Mouse (Mus musculus) forebrain, embryonic 10.5 days (tissue): Measurements from ENCODE around the gene Naa16. TPM values are rescaled to one million over a fixed set of nuclear protein-coding genes. Genes with fewer than 3 reads are reported as not detected.

ENCODE experiments used
- DNase-seq: peaks from one replicate; pipeline ENCODE4 v3.0.0-alpha.2; 2017; ENCODE audit warnings: low spot score; ENCODE audit errors: extremely low spot score
- H3K27ac ChIP-seq: fragments of 300-500 bp; sonication (generic); 2 replicates; pipeline ENCODE4 v1.5.1; 2016; ENCODE audit warnings: mild to moderate bottlenecking
- H3K27me3 ChIP-seq: fragments of 300-500 bp; sonication (generic); 2 replicates; pipeline ENCODE4 v1.6.1; 2016; ENCODE audit warnings: mild to moderate bottlenecking; ENCODE audit not compliant: poor library complexity, severe bottlenecking
- H3K36me3 ChIP-seq: fragments of 300-500 bp; sonication (generic); replicated peaks from 2 replicates; pipeline ENCODE4 v1.6.1; 2016; ENCODE audit warnings: mild to moderate bottlenecking, moderate library complexity
- H3K4me1 ChIP-seq: fragments of 300-500 bp; sonication (generic); 2 replicates; pipeline ENCODE4 v1.6.1; 2016
- H3K4me3 ChIP-seq: fragments of 300-500 bp; sonication (generic); 2 replicates; pipeline ENCODE4 v1.5.1; 2016; ENCODE audit warnings: mild to moderate bottlenecking, moderate library complexity
- H3K9me3 ChIP-seq: fragments of 300-500 bp; sonication (generic); 2 replicates; pipeline ENCODE4 v1.6.1; 2016; ENCODE audit warnings: mild to moderate bottlenecking, moderate library complexity
- whole genome bisulfite sequencing: fragments of 180-500 bp; shearing (Covaris S2); methylation state at CpG from one replicate; pipeline ENCODE4 v1.1.7; 2016; 5-methylcytosine and 5-hydroxymethylcytosine counted together
- polyA plus RNA-seq: library from polyadenylated mRNA; unstranded; fragments of >200 nt; fragmentation: Nextera tagmentation; extraction: Ambion mirVana; gene quantifications from 2 replicates; pipeline ENCODE4 v1.2.1, GENCODE M21; 2016

The Naa16 gene
- polyA plus RNA-seq, 1 experiment from 2014 or later = 51.8 TPM

- WGBS = 84% methylated on average over 2 of the region's 2 CpGs
- no peak for DNase-seq
- H3K27me3 ChIP-seq = peaks cover 62% of the 10 kb centered on the region
These were observed 87.4 kb downstream of the Naa16 start for GRCm38 (mm10) chr14:79303150-79303549.

GRCm38 (mm10) chr14:79301466-79301875, 89.1 kb downstream of the Naa16 start, which contains the start of gene Rgcc:
Rgcc (minus strand) TSS chr14:79301645.
- Histone ChIP-seq H3K36me3 (peaks cover 12% of the 10 kb centered on the region; the same call in 1 of the 2 replicates), H3K4me3 (peak within 1 kb of the TSS; percentile 67), H3K4me1 (peaks cover 56% of the 10 kb centered on the region), H3K9me3 (no peaks in the 10 kb centered on the region), H3K27me3 (peaks cover 65% of the 10 kb centered on the region), H3K27ac (peak within 1 kb of the TSS; percentile 85)
- peak; percentile 95 for DNase-seq
- under 1% methylated on average over 33 of the region's 34 CpGs for WGBS

More at GRCm38 (mm10) chr14:79303150-79303549, 87.4 kb downstream of the Naa16 start:
- H3K27ac ChIP-seq = no peak overlapping the region
- H3K9me3 ChIP-seq = no peaks in the 10 kb centered on the region
- peaks cover 7% of the 10 kb centered on the region; the same call in 1 of the 2 replicates for H3K36me3 ChIP-seq
- no peak overlapping the region for H3K4me3 ChIP-seq
- peaks cover 52% of the 10 kb centered on the region for H3K4me1 ChIP-seq

DNA sequence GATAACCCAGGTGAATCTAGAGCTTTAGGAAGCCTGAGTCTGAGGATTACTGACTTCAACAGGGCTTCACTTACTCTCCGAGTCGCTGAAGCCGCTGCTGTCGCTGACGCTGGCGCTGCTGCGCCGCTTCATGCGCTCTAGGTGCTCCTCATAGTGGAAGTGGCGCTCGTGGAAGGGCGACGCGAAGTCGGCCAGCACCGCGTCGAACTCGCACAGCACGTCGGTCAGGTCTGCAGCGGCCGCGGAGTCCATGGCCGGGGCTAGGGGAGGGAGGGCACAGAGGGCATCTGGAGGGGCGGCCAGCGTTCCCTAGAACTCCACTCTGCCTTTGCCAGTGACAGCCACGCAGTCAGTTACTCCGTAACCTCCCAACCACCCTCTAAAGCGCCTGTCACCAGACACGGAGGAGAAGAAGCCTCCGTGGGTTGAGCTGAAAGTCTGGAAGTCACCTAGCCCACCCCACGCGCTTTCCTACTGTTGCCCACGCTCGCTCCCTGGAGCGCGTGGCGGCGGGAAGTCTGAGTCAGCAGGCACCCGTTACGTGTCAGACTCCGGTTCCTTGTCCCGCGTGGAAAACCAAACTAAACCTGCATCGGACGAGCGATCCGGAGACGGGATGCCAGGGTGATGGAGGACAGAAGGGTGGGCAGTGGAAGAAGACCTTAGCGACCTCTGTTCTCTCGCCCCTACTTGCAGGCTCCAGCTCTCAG, 89.8 kb downstream of the Naa16 start:
- Histone ChIP-seq H3K27me3 (peaks cover 69% of the 10 kb centered on the region), H3K4me3 (peak overlapping the region; percentile 67), H3K36me3 (peaks cover 17% of the 10 kb centered on the region), H3K27ac (peak overlapping the region; percentile 85), H3K9me3 (no peaks in the 10 kb centered on the region), H3K4me1 (peaks cover 61% of the 10 kb centered on the region)
- DNase-seq = peak; percentile 43
- WGBS = under 1% methylated on average over 52 of the region's 52 CpGs

DNA sequence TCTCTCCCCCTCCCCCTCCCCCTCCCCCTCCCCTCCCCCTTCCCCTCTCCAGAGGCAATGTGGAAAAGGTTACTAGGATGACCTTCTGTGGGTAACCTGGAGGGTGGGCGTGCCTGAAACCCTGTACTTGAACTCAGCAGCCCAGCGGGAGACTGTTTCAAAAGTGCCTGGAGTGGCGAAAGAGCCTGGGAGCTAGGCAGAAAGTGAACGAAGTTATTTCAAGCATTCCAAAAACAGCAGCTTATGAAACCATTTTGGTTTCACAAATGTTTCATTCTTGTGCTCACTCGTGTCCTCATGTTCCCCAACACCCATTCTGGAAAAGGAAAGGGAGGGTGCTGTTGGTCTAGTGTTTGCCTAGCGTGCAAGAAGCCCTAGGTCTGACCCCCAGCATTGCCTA, 90.8 kb downstream of the Naa16 start:
- DNase-seq = peak; percentile 20

DNA sequence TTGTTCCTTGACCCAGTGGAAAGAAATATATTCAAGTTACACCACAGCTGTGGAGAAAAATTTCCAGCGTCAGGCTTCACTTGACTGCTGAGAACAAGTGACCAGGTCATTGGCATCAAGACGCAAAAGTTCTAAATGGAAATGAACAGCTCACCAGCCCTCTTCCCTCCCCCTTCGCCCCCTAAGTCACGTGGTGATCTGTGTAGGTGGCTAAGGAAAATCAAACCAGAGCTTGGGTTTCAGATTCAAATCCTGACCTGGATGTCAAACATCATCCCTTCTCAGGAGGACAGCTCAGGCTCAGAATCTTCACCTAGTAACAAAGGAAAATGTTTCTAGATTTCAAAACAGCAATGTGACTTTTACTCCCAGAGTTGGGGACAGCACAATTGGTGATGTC, 91.3 kb downstream of the Naa16 start:
- H3K4me1 ChIP-seq = peaks cover 70% of the 10 kb centered on the region
- no peak for DNase-seq
- H3K27me3 ChIP-seq = peaks cover 61% of the 10 kb centered on the region
- peak overlapping the region; percentile 67; the same call in 1 of the 2 replicates for H3K4me3 ChIP-seq
- H3K36me3 ChIP-seq = peaks cover 24% of the 10 kb centered on the region
- WGBS = 44% methylated on average over 4 of the region's 4 CpGs
- no peaks in the 10 kb centered on the region for H3K9me3 ChIP-seq
- H3K27ac ChIP-seq = 0 out of 2 replicates have a peak overlapping the region, but pooled peaks have one; percentile 20

More for the DNA sequence above, 90.8 kb downstream of the Naa16 start:
- 21% methylated on average over 6 of the region's 6 CpGs for WGBS
- Histone ChIP-seq H3K4me1 (peaks cover 70% of the 10 kb centered on the region), H3K9me3 (no peaks in the 10 kb centered on the region), H3K27ac (peak overlapping the region; percentile 85; the same call in 1 of the 2 replicates), H3K27me3 (peaks cover 60% of the 10 kb centered on the region), H3K4me3 (peak overlapping the region; percentile 67), H3K36me3 (peaks cover 24% of the 10 kb centered on the region)

- WGBS = 70% methylated on average over 7 of the region's 7 CpGs
- H3K27ac ChIP-seq = 0 out of 2 replicates have a peak overlapping the region, but pooled peaks have one; percentile 20
- peaks cover 78% of the 10 kb centered on the region for H3K4me1 ChIP-seq
- no peaks in the 10 kb centered on the region for H3K9me3 ChIP-seq
- H3K27me3 ChIP-seq = peaks cover 60% of the 10 kb centered on the region
- no peak overlapping the region for H3K4me3 ChIP-seq
- no peak for DNase-seq
- peaks cover 24% of the 10 kb centered on the region for H3K36me3 ChIP-seq
These were observed 92.1 kb downstream of the Naa16 start for GRCm38 (mm10) chr14:79298314-79298992.

- DNase-seq = no peak
- Histone ChIP-seq H3K27me3 (peaks cover 53% of the 10 kb centered on the region), H3K27ac (no peak overlapping the region), H3K4me3 (no peak overlapping the region), H3K9me3 (no peaks in the 10 kb centered on the region), H3K36me3 (peaks cover 24% of the 10 kb centered on the region), H3K4me1 (peaks cover 91% of the 10 kb centered on the region)
- WGBS = 62% methylated on average over 5 of the region's 5 CpGs
These were observed 93.7 kb downstream of the Naa16 start for GRCm38 (mm10) chr14:79296836-79297235.

DNA sequence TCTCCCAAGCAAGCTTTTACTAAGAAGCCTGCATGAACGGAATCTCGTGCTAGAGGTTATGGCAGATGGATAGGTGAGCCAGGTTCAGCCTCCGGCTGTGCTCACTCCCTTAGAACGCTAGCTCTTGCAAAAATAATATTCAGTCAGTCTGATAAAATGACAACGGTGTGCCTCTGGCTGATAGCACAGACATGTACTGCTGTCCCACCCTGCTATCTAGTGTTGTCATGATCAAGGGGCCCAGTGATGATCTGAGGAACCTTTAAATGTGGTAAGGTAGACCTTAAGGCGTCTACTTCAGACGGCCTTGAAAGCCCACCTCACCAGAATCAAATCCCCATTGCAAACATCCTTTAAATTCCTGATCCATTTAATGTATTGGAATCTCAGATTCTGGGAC, 94.4 kb downstream of the Naa16 start:
- peak; percentile 12 for DNase-seq
- H3K27me3 ChIP-seq = peaks cover 49% of the 10 kb centered on the region
- peak overlapping the region; percentile 31; the same call in 1 of the 2 replicates for H3K27ac ChIP-seq
- peaks cover 24% of the 10 kb centered on the region for H3K36me3 ChIP-seq
- 90% methylated on average over 7 of the region's 7 CpGs for WGBS
- H3K4me1 ChIP-seq = peaks cover 91% of the 10 kb centered on the region
- no peak overlapping the region for H3K4me3 ChIP-seq
- H3K9me3 ChIP-seq = no peaks in the 10 kb centered on the region

DNA sequence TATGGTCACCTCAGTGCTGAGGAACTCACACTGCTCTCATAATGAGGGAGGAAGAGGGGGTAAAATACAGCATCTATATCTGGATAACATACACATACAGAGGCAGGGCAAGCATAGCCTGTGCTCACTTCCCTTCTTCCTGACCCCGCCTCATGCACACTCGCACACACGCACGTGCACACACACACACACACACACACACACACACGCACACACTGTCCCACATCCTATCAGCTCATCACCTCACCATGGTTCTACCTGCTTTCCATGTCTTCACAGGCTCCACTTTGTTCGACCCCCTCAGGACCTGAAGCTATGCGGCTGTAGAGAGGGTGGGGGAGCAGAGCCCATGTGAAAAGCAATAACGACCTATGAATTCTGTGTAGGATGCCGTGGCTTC, 95.0 kb downstream of the Naa16 start:
- Histone ChIP-seq H3K27ac (peak overlapping the region; percentile 41; the same call in 1 of the 2 replicates), H3K4me3 (no peak overlapping the region), H3K9me3 (no peaks in the 10 kb centered on the region), H3K27me3 (peaks cover 46% of the 10 kb centered on the region), H3K36me3 (peaks cover 24% of the 10 kb centered on the region), H3K4me1 (peaks cover 91% of the 10 kb centered on the region)
- 84% methylated on average over 9 of the region's 9 CpGs for WGBS
- peak; percentile 13 for DNase-seq

DNA sequence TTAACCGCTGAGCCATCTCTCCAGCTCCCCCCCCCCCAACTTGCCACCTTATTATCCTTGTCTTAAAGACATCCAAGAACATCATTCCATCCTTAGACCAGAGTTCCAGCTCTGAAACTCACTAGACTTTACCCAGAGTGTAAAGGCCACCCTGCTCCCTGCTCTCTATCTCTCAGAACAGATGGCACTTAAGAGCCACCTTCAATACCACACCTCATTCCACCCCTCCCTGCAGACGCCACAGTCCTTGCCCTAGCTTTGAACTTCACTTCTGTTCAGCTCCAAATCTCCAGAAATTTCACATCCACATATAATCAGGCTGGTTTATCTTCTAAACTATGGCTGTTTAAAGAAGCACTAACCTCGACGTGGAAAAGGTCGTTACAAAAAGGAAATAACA, 95.6 kb downstream of the Naa16 start:
- no peaks in the 10 kb centered on the region for H3K9me3 ChIP-seq
- no peak overlapping the region for H3K4me3 ChIP-seq
- H3K36me3 ChIP-seq = peaks cover 30% of the 10 kb centered on the region
- 78% methylated on average over 5 of the region's 5 CpGs for WGBS
- DNase-seq = no peak
- peaks cover 46% of the 10 kb centered on the region for H3K27me3 ChIP-seq
- peaks cover 91% of the 10 kb centered on the region for H3K4me1 ChIP-seq
- H3K27ac ChIP-seq = no peak overlapping the region

GRCm38 (mm10) chr14:79294051-79294814, 96.3 kb downstream of the Naa16 start:
- Histone ChIP-seq H3K4me1 (peaks cover 91% of the 10 kb centered on the region), H3K9me3 (no peaks in the 10 kb centered on the region), H3K36me3 (peaks cover 30% of the 10 kb centered on the region), H3K27ac (0 out of 2 replicates have a peak overlapping the region, but pooled peaks have one; percentile 30), H3K27me3 (peaks cover 42% of the 10 kb centered on the region), H3K4me3 (no peak overlapping the region)
- 85% methylated on average over 8 of the region's 8 CpGs for WGBS
- no peak for DNase-seq

DNA sequence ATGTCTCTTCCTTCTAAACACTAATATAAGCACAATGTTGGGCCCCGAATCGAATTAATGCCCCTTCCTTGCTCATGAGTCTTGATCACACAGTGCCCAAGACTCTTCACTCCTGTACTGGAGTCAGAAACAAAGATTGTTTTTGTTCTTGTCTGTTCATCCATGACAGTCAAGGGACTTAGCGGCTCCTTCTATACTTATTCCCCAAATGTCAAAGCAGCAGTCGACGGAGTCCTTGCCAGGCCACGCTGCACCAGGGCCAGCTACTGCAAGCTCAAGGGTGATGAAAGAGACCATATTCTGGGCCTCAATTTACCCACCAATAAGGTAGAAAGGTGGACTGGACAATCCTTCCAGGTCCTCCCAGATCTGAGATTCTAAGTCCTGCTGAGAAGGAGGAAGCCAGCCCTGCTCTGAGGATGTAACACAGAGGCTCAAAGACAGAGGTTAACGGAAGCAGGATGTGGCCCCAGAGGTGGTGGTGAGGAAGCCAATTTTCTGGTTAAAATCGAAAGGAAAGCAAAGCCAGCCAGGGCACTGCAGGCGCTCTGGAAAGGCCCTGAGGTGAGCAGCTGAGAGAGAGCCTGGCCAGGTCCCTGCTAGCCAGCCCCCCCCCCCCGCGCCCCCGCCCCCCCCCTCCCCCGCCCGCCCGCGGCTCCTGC, 97.3 kb downstream of the Naa16 start:
- WGBS = 27% methylated on average over 12 of the region's 16 CpGs

More for the DNA sequence above, 97.3 kb downstream of the Naa16 start:
- peaks cover 86% of the 10 kb centered on the region for H3K4me1 ChIP-seq
- DNase-seq = peak; percentile 26
- peak overlapping the region; percentile 22 for H3K4me3 ChIP-seq
- peaks cover 32% of the 10 kb centered on the region; the same call in 1 of the 2 replicates for H3K27me3 ChIP-seq
- H3K27ac ChIP-seq = peak overlapping the region; percentile 70
- H3K36me3 ChIP-seq = peaks cover 35% of the 10 kb centered on the region
- no peaks in the 10 kb centered on the region for H3K9me3 ChIP-seq
